Mouse (Mus musculus) embryonic facial prominence, embryonic 13.5 days (tissue): ENCODE measurements around the gene Plxna1. TPM values are rescaled to one million over a fixed set of nuclear protein-coding genes. Genes with fewer than 3 reads are reported as not detected.

Source experiments
- ATAC-seq: fragments of 200-750 bp; cut with Nextera tagmentation; 2 replicates; pipeline ENCODE4 v1.8.0; 2017; ENCODE audit warnings: low read depth; ENCODE audit not compliant: insufficient number of reproducible peaks, insufficient read depth, low FRiP score, low TSS enrichment
- H3K27ac ChIP-seq: fragments of 300-500 bp; sonication (generic); 2 replicates; pipeline ENCODE4 v1.5.1; 2015; ENCODE audit warnings: moderate library complexity, mild to moderate bottlenecking, inconsistent platforms
- H3K27me3 ChIP-seq: fragments of 300-500 bp; sonication (generic); 2 replicates; pipeline ENCODE4 v1.6.1; 2015; ENCODE audit warnings: mild to moderate bottlenecking, inconsistent platforms
- H3K36me3 ChIP-seq: fragments of 300-500 bp; sonication (generic); 2 replicates; pipeline ENCODE4 v1.6.1; 2015; ENCODE audit warnings: mild to moderate bottlenecking, inconsistent platforms
- H3K4me1 ChIP-seq: fragments of 300-500 bp; sonication (generic); 2 replicates; pipeline ENCODE4 v1.6.1; 2015; ENCODE audit warnings: inconsistent platforms
- H3K4me2 ChIP-seq: fragments of 300-500 bp; sonication (generic); 2 replicates; pipeline ENCODE4 v1.6.1; 2015; ENCODE audit warnings: moderate library complexity, mild to moderate bottlenecking, inconsistent platforms
- H3K4me3 ChIP-seq: fragments of 300-500 bp; sonication (generic); 2 replicates; pipeline ENCODE4 v1.5.1; 2015; ENCODE audit warnings: mild to moderate bottlenecking, inconsistent platforms
- H3K9ac ChIP-seq: fragments of 300-500 bp; sonication (generic); 2 replicates; pipeline ENCODE4 v1.6.1; 2015; ENCODE audit warnings: mild to moderate bottlenecking, inconsistent platforms
- H3K9me3 ChIP-seq: fragments of 300-500 bp; sonication (generic); 2 replicates; pipeline ENCODE4 v1.6.1; 2016; ENCODE audit warnings: inconsistent platforms
- WGBS: fragments of 180-500 bp; shearing (Covaris S2); methylation state at CpG from one replicate; pipeline ENCODE4 v1.1.7; 2015; ENCODE audit warnings: mixed read lengths; 5-methylcytosine and 5-hydroxymethylcytosine counted together
- polyA plus RNA-seq: library from polyadenylated mRNA; unstranded; fragments of >200 nt; fragmentation: Nextera tagmentation; extraction: Ambion mirVana; gene quantifications from 2 replicates; pipeline ENCODE4 v1.2.1, GENCODE M21; 2015

The Plxna1 gene
- 27.0 and 31.8 TPM in 2 replicates for polyA plus RNA-seq

GRCm38 (mm10) chr6:89362281-89363106, at the start of gene Plxna1:
Gene Plxna1 (minus strand): TSS chr6:89362620.
- ATAC-seq: peak; percentile 64
- Histone ChIP-seq H3K4me2 (peak within 1 kb of the TSS; percentile 97), H3K9me3 (no peaks in the 10 kb centered on the region), H3K4me1 (peaks cover 39% of the 10 kb centered on the region), H3K4me3 (peak within 1 kb of the TSS; percentile 97), H3K27me3 (peaks cover 11% of the 10 kb centered on the region), H3K9ac (peak within 1 kb of the TSS; percentile 98), H3K27ac (peak within 1 kb of the TSS; percentile 80), H3K36me3 (no peaks in the 10 kb centered on the region; the same call in 1 of the 2 replicates)
- 1% methylated on average over 93 of the region's 110 CpGs for WGBS

- no peak overlapping the region for H3K9ac ChIP-seq
- no peaks in the 10 kb centered on the region for H3K27me3 ChIP-seq
- H3K9me3 ChIP-seq: no peaks in the 10 kb centered on the region
- 92% methylated on average over 1 of the region's 1 CpGs for WGBS
- H3K4me2 ChIP-seq: no peak overlapping the region
- H3K27ac ChIP-seq: no peak overlapping the region
- no peak overlapping the region for H3K4me3 ChIP-seq
- H3K4me1 ChIP-seq: no peaks in the 10 kb centered on the region
- ATAC-seq: no peak
- H3K36me3 ChIP-seq: no peaks in the 10 kb centered on the region
Measured at GRCm38 (mm10) chr6:89409041-89409440, 46.6 kb upstream of the Plxna1 start.

- Histone ChIP-seq H3K9me3 (no peaks in the 10 kb centered on the region), H3K27ac (no peak overlapping the region), H3K27me3 (no peaks in the 10 kb centered on the region), H3K36me3 (no peaks in the 10 kb centered on the region), H3K4me3 (no peak overlapping the region), H3K9ac (no peak overlapping the region), H3K4me1 (no peaks in the 10 kb centered on the region), H3K4me2 (no peak overlapping the region)
- WGBS: 79% methylated on average over 5 of the region's 5 CpGs
- ATAC-seq: no peak
Measured at GRCm38 (mm10) chr6:89408259-89408658, 45.8 kb upstream of the Plxna1 start.

GRCm38 (mm10) chr6:89407247-89407889, 44.9 kb upstream of the Plxna1 start:
- Histone ChIP-seq H3K27ac (no peak overlapping the region), H3K27me3 (no peaks in the 10 kb centered on the region), H3K4me3 (no peak overlapping the region), H3K4me2 (no peak overlapping the region), H3K4me1 (no peaks in the 10 kb centered on the region), H3K9ac (no peak overlapping the region), H3K9me3 (no peaks in the 10 kb centered on the region), H3K36me3 (no peaks in the 10 kb centered on the region)
- ATAC-seq: no peak
- WGBS: 81% methylated on average over 3 of the region's 3 CpGs

GRCm38 (mm10) chr6:89404964-89405363, 42.5 kb upstream of the Plxna1 start:
- H3K4me1 ChIP-seq: no peaks in the 10 kb centered on the region
- no peak for ATAC-seq
- no peak overlapping the region for H3K27ac ChIP-seq
- H3K4me2 ChIP-seq: no peak overlapping the region
- no peaks in the 10 kb centered on the region for H3K36me3 ChIP-seq
- no peaks in the 10 kb centered on the region for H3K9me3 ChIP-seq
- H3K4me3 ChIP-seq: no peak overlapping the region
- no peak overlapping the region for H3K9ac ChIP-seq
- no peaks in the 10 kb centered on the region for H3K27me3 ChIP-seq
- 86% methylated on average over 2 of the region's 2 CpGs for WGBS

- WGBS: 83% methylated on average over 2 of the region's 2 CpGs
Measured at GRCm38 (mm10) chr6:89403257-89404225, 41.1 kb upstream of the Plxna1 start.

DNA sequence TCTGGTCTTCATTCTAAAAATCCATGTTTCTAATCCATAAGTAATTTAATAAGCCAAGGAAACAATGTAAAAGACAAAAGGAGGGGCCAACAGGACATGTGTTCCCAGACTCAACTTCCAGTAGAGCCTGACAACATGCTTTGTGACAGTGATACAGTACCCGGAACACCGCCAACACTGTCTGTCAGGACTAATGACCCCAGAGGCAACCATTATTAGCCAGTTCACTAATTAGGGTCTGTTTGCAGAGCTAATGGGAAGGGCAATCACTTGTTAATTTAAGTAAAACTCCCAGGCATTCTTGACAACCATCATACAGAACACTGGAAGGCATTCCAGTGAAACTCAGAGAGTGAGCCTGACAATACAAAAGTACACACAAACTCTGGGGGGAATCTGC, 40.0 kb upstream of the Plxna1 start:
- Histone ChIP-seq H3K27ac (no peak overlapping the region), H3K36me3 (no peaks in the 10 kb centered on the region), H3K4me2 (no peak overlapping the region), H3K27me3 (no peaks in the 10 kb centered on the region), H3K9me3 (no peaks in the 10 kb centered on the region), H3K9ac (no peak overlapping the region), H3K4me1 (no peaks in the 10 kb centered on the region), H3K4me3 (no peak overlapping the region)
- ATAC-seq: no peak
- WGBS: 67% methylated on average over 2 of the region's 2 CpGs

More at GRCm38 (mm10) chr6:89403257-89404225, 41.1 kb upstream of the Plxna1 start:
- Histone ChIP-seq H3K9me3 (no peaks in the 10 kb centered on the region), H3K4me3 (no peak overlapping the region), H3K9ac (no peak overlapping the region), H3K36me3 (no peaks in the 10 kb centered on the region), H3K4me2 (no peak overlapping the region), H3K27ac (no peak overlapping the region), H3K27me3 (no peaks in the 10 kb centered on the region), H3K4me1 (no peaks in the 10 kb centered on the region)
- ATAC-seq: no peak

DNA sequence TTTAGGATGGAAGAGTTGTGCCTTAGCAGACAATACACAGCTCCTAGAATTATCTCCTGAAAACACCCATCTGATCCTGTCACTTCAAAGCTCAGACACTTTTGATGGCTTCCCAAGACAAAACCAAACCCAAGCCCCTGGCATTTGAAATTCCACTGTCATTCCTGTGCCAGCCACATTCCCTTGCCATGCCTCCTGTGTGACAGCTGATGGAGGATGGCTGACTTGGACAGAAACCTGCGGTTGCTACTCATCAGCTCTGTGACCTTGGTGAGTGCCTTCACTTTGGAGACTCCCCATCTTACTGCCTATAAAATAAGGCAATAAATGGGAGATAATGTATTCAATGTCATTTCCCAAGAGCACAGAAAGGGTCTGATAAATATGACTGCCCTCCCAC, 37.1 kb upstream of the Plxna1 start:
- no peaks in the 10 kb centered on the region for H3K4me1 ChIP-seq
- H3K9ac ChIP-seq: no peak overlapping the region
- no peak overlapping the region for H3K4me3 ChIP-seq
- H3K36me3 ChIP-seq: no peaks in the 10 kb centered on the region
- no peaks in the 10 kb centered on the region for H3K9me3 ChIP-seq
- no peaks in the 10 kb centered on the region for H3K27me3 ChIP-seq
- ATAC-seq: no peak
- no peak overlapping the region for H3K27ac ChIP-seq
- 85% methylated on average over 1 of the region's 1 CpGs for WGBS
- H3K4me2 ChIP-seq: no peak overlapping the region

GRCm38 (mm10) chr6:89397919-89398318, 35.5 kb upstream of the Plxna1 start:
- Histone ChIP-seq H3K27me3 (no peaks in the 10 kb centered on the region), H3K9ac (no peak overlapping the region), H3K4me3 (no peak overlapping the region), H3K4me1 (no peaks in the 10 kb centered on the region), H3K4me2 (no peak overlapping the region), H3K36me3 (no peaks in the 10 kb centered on the region), H3K9me3 (no peaks in the 10 kb centered on the region), H3K27ac (no peak overlapping the region)
- 90% methylated on average over 4 of the region's 4 CpGs for WGBS
- ATAC-seq: no peak

DNA sequence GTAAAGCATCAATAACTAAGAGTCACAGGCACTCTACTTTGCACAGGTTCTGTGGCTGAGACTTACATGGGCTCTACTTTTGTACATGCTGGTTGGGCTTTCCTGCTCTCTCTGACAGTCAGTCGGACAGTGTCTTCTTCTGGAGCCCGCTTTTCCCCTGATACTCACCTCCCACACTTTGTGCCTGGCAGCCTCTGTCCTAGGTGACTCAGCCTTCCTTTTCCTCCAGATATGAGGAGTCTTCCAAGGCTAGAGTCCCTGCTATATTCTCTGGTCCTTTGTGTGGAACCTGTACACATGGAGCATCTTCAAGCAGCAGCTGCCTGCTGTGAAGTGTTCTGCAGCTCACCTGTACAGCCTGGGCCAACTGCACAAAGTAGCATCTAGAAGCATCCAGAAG, 31.4 kb upstream of the Plxna1 start:
- Histone ChIP-seq H3K4me3 (no peak overlapping the region), H3K9me3 (no peaks in the 10 kb centered on the region), H3K9ac (no peak overlapping the region), H3K4me2 (no peak overlapping the region), H3K27me3 (no peaks in the 10 kb centered on the region), H3K36me3 (no peaks in the 10 kb centered on the region), H3K4me1 (no peaks in the 10 kb centered on the region), H3K27ac (no peak overlapping the region)
- no peak for ATAC-seq
- WGBS: 89% methylated on average over 2 of the region's 2 CpGs

DNA sequence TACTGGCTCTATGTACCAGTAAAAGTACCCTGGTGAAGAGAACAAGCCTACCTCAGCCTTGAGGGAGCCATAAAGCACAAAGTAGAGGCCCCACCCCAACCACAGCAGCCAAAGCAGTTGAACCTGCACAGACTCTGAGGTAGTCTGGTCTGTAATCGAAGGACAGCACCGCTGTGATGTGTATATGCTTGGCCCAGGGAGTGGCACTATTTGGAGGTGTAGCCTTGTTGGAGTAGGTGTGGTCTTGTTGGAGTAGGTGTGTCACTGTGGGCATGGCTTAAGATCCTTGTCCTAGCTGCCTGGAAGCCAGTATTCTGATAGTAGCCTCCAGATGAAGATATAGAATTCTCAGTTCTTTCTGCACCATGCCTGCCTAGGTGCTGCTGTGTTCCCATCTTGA, 29.8 kb upstream of the Plxna1 start:
- no peak overlapping the region for H3K27ac ChIP-seq
- H3K36me3 ChIP-seq: no peaks in the 10 kb centered on the region
- no peak for ATAC-seq
- no peaks in the 10 kb centered on the region for H3K9me3 ChIP-seq
- no peak overlapping the region for H3K9ac ChIP-seq
- no peak overlapping the region for H3K4me3 ChIP-seq
- 98% methylated on average over 2 of the region's 2 CpGs for WGBS
- H3K4me2 ChIP-seq: no peak overlapping the region
- H3K27me3 ChIP-seq: no peaks in the 10 kb centered on the region
- no peaks in the 10 kb centered on the region for H3K4me1 ChIP-seq
